Mouse (Mus musculus): ENCODE measurements around the gene Slc25a13. TPM values are rescaled to one million over a fixed set of nuclear protein-coding genes. Genes with fewer than 3 reads are reported as not detected.

Gene Slc25a13
- total RNA-seq, 2 experiments from 2014 or later, result 50.9 to 60.0 TPM

DNA sequence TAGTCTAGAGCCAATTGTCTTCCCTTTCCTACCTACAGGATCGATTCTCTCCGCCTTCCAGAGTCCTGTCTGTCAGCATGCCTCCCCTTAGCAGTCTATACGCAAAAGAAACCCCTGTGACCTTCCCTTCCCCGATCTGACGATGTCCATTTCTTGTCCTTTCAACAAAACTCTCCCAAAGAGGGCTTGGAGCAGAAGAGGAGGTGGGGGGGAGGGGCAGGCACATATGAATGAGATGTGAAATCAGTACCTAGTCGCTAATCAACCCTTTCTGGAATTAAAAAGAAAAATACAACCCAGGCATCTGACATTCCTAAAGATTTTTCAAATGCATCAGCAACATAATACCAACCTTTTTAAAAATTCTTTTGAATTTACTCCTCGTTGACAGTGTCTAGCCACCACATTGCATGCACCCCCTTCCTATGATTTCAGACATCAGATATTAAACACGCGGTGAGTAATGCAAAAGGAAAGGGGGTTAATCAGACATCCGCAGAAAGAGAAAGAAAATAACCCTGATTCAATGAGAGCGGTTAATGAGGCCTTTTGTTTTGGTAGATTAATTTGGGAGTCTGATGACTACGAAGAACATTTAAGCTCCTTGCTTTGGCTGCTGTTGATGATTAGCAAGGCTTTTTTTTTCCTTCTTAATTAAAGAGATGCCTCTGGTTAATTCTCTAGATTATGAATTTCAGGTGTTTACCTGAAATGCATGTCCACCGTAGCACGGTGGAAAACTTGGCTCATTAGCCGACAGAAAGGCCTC, 43.6 kb downstream of the Slc25a13 start:
- DNase-seq (ENCODE audit: low spot score in 2 of 2), result no peak

DNA sequence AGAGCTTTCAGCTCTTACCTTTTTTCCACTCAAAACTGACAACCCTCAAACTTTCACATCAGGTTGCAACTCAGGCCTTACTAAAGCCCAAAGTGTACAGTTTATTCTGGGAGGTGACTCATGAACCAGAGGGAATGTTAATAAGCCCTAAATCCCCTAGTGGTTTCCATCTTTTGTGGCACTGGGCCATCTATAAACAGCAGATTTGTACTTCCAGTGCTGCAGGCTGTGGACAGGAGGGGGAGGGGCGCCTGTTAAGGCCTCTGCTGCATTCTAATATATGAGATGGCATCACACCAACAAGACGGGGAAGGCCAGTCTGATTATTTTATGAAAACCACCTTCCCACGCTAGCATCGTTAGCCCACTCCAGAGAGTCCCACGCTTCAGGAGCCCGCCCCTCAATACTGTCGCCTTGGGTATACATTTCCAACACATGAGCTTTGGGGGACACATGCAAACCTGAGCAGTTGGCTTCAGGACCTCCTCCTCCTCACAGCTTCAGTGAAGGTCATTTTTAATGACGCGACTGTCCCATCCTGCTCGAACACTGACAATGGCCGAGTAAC, 48.3 kb downstream of the Slc25a13 start:
- no peak for DNase-seq (ENCODE audit: low spot score in 2 of 2)

DNA sequence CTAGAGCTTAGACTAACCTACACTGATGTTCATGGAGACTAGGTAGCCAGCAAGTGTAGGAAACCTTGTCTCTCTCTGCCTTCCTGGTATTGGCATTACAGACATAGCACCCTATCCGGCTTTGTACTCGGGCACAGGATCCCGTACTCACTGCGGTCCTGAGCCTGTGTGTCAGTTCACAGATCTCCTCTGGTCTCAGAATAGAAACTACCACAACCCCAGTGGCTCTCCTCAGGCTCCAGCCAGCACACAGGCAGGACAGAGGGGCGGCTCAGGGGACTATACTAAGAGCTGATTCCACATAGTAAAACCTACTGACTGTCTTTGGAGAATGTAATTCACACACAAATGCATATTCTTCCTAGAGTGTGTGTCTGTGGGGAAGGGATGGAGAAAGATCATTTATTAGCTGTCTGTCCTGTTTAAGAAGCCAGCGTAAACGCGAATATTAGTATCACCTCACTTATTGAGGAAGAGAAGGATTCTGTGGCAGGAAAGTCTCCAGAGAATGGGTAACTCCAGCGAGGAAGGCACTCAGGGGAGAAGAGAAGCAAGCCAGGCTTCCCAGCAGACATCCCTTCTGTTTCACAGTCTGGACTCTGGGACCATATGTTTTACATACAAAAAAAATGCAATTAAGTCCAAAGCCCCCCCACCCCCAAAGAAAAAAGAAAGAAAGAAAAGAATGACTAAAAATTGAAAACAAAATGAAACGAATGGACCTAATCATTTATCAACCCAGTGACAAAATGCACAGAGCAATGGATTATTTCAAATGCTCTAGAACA, 49.4 kb downstream of the Slc25a13 start:
- DNase-seq (ENCODE audit: low spot score in 2 of 2), result no peak

DNA sequence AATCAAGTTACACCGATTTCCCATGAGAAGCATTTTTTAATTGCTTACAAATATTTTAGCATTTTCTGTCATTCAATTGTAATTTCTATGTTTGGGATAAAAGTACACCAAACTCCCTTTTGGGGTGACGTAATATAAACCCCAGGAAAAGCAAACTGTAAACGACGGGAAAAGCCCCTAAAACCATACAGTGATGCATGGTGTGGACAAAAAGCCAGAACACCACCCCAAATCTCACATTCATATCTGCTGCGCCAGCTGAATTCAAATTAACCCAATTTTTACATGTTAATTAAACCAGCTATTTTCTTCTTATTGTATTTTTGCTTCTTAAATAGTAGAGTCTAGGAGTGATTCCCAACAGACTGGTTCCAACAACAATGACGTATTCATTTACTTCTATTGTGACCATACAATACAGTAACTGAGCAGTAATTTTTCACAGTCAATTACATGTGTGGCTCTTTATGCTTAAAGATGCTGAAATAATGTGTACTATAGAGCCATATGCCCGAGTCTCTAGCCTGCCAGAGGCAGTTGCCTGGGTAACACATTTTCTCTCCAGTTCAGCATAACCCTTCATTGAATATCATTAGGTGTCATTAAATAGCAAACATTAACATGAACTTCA, 53.9 kb downstream of the Slc25a13 start:
- no peak for DNase-seq (ENCODE audit: low spot score in 2 of 2)

DNA sequence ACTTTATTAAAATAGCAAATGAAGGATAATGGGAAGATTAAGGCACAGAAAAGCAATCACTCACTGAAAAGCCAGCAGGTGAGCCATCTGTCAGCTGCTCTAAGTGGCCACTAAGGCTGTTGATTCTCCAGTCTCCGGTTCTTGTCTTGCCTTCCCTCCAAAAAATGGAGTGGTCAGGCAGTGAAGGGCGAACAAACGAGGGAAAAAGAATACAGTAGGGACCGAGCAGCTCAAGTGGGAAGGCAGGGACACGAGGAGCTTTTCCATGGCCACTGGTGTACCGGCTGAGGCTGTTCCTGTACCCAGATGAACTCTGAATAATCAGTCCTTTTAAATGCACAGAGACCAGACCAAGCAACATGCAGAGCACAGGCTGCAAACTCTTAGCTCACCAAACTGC, 54.8 kb downstream of the Slc25a13 start:
- DNase-seq (ENCODE audit: low spot score in 2 of 2), result no peak

DNA sequence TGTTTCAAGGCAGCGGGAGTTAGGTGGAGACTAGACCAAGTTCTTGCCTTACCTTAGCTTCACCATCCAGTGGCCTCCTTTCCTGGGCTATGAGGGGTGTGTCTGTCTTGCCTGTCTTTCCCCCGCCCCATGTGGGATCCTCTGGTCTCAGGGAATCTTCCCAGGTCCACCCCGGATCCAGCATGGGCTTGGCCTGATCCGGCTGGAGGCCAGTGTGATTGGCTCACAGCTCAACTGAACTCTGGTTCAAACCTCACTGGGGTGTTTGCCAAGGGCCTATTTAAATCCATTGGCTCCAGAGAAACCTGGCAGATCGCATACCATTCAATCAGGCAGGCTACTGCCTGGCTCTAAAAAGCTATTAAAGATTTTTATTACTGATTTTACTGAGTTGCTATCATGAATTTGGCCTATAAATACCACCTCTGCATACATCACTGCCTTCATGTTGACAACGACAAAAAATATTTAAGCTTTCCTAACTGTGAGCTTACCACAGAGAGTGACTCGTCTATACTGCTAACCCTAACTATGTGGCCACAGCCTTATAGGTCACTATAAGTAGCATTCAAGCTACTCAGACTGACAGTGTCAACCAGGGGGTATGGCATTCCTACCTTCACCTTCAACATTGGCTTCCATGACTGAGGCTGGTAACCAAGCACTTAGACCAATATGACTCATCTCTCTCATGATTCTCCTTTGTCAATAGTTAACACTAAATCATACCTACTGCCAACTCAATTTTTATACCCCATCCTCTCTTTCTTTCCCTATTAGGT, 56.1 kb downstream of the Slc25a13 start:
- DNase-seq (ENCODE audit: low spot score in 2 of 2), result no peak

DNA sequence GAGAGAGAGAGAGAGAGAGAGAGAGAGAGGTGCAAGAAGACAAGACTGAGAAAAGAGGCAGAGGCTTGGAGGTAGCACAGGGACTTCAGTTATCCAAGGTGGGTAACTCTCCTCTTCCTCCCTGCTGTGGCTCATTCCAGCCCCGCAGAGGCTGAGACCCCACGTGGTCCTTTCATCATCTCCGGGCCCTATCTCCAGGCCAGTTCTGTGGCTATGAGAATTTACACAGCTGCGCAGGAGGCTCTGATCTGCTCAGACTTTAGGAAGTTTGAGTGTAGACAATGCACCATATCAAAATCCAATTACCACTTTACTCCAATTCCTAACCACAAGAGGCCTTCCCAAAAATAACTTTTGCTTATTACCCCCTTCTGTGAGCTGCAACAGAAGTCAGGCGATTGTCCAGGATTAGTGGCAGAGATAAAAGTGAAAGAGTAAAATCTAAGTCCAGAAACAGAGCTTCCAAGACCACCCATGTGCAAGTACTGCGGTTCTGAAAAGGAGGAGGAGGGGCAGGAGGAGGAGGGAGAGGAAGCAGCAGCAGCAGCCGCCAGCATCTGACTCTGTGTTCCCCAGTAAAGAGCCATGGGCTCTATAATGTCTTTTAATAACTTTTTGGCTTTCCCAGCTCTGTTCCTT, 57.6 kb downstream of the Slc25a13 start:
- DNase-seq (ENCODE audit: low spot score in 2 of 2), result no peak

DNA sequence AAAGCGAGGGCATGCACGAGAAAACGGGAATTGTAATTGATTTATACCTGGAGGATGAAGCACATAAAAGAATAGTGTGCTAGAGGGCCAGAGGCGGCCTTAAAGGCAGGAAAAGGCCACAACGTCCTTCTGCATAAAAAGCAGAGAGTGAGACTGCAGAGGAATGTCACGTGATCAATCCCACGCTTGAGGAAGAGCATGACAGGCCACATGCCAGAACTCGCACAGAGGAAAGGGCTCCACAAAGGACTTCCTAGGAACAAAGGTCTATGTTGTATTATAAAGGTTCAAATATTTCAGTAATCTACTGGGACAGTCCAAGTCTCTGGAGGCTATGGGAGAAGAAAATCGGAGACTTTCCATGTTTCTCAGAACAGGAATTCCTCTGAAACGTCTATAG, 63.5 kb downstream of the Slc25a13 start:
- DNase-seq (ENCODE audit: low spot score in 2 of 2), result no peak

DNA sequence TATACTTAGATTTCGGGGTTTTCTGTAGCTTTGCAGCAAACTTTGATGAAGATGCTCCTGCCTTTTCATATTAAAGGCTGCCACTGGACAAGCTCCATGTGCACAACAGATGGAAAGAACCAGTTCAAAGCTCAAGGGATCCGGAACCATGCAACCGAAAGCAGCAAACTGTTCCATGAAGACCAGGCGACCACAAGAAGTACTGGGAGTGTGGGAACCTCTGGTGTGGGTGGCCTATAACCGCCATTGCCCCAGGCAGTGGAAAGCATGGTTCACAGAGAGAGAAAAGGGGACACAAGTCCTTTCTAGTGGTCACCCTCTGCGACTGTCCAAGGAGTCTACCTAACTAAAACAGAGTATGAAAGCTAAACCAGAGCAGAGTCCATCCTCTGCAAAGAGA, 66.2 kb downstream of the Slc25a13 start:
- DNase-seq (ENCODE audit: low spot score in 2 of 2), result no peak

DNA sequence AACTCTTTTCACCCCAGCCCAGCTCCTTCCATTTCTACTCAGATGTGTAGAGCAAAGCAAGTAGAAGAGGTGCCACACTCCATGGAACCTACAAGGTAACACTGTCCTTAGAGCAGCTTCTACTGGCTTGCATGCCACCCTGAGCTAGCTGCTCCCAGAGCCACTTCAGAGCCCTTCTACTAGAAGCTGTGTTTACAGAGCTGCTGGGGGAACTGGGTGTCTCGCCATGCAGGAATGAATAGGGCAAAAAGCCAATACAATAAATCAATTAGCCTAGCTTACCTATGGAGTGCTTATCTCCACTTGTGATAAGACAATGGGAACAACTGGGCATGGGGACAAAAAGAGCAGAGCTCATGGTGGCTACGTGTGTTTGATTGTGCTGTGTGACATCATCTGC, 67.2 kb downstream of the Slc25a13 start:
- no peak for DNase-seq (ENCODE audit: low spot score in 2 of 2)

DNA sequence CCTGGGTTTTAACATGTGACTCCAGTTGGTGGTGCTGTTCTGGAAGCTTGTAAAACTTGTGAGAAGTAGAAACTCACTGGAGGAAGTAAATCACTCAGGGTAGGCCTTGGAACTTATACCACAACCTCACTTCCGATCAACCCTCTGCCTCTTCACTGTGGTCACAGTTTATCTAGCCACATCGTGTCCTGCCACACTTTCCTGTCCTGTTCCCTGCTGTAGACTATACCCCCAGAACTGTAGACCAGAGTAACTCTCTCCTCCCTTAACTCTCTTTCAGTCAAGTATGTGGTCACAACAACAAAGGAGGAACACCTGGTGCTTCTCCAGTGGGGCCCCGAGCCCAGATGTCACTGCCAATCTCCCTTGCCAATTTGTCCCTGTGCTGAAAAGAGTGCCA, 67.6 kb downstream of the Slc25a13 start:
- DNase-seq (ENCODE audit: low spot score in 2 of 2), result no peak

DNA sequence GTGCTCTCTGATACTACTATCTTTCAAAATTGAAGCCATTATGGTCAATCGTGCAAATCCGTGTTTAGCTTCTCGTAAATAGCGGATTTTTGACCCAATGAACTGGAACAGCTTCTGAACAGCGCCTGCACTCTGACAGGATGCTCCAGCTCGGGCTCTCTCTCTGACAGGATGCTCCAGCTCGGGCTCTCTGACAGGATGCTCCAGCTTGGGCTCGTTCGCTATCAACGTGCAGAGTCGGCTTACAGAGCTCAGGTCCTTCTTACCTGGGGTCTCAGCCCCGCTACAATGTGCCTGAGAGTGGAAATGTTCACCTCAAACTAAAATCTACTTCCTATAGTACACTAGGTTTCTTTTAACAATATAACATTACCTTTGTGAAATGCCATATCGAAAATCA, 71.6 kb downstream of the Slc25a13 start:
- no peak for DNase-seq (ENCODE audit: low spot score in 2 of 2)

DNA sequence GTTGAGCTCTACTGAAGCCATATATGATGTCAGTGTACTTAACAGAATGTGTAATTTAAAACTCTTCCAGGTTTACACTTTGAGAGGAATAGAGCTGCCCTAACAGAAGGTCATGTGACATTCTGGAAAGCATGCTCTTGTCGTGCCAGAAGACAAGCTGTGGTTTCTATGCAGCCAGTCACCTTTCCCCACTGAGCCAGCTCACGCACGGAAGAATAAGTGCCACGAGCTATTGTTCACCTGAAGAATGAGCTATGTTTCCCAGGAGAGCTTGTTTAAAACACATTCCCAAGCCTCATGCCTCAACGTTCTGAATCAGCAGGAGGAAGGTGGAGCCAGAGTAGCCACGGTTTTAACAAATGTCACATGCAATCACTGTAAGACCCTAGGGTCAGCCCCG, 73.4 kb downstream of the Slc25a13 start:
- DNase-seq (ENCODE audit: low spot score in 2 of 2), result no peak

DNA sequence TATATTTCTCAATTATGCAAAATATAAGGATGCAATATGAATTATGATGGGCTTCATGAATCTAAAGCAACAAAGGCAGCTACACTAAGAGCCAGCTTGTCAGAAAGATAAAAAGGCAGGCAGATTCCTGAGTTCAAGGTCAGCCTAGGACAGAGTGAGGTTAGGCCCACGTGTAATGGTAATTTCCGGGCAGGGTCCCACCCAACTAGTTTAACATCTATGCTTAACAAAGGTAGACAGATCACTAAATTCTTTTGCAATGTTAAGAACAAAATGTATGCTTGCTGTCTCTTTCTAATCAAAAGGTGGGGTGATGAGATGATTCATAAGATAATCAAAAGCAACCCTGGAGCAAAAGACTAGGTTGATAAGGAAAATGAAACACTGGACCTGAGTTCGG, 76.6 kb downstream of the Slc25a13 start:
- no peak for DNase-seq (ENCODE audit: low spot score in 2 of 2)

DNA sequence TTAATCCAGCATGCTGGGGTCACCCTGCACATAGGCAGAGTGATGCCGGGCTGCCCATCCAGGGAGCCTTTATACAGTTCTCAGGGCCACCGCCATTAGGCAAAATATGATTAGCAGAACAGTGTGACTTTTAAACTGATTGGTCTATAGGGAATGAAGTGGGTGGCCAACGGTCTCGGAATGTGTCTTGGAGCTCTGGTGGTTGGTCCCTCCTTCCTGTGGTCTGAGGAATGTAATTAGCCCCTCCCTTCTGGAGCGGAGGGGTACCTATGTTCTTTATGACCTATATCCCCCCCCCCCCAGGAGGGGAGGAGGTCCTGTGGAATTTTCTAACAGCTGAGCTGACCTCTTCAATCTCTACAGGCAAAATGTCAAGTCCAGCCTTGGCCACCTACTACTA, 77.9 kb downstream of the Slc25a13 start:
- DNase-seq (ENCODE audit: low spot score in 2 of 2), result no peak

DNA sequence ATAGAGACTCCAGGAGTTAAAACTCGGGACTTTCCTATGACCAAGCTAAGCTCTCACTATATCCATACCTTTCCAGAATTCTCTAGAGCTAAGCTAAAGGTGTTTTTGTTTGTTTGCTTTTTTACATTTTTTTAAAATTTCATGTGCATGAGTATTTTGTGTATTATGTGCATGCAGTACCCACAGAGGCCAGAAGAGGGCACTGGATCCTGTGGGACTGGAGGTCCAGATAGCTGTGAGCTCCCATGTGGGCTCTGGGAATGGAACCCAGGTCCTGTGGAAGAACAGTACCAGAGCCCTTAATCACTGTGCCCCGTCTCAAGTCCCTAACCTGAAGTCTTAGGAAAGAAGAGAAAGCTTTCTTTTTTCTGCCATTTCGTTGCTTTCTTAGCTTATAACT, 80.2 kb downstream of the Slc25a13 start:
- no peak for DNase-seq (ENCODE audit: low spot score in 2 of 2)

DNA sequence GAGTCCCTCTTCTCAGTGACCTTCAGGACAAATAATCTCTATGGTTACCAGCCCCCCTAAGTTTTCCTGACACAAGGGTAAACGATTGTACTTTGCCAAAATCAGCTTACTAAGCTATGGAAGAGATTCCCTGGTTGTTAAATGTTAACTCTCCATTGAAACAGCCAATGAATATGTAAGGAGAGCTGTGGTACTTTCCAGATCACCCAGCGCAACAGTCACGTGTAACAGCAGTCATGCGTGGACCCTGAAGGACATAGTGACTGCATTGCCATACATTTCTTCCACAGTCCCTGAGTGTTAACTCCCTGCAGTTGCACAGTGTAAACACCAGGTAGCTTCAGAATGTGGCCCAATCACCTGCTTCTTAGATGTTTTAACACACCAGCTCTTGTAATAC, 82.0 kb downstream of the Slc25a13 start:
- no peak for DNase-seq (ENCODE audit: low spot score in 2 of 2)

DNA sequence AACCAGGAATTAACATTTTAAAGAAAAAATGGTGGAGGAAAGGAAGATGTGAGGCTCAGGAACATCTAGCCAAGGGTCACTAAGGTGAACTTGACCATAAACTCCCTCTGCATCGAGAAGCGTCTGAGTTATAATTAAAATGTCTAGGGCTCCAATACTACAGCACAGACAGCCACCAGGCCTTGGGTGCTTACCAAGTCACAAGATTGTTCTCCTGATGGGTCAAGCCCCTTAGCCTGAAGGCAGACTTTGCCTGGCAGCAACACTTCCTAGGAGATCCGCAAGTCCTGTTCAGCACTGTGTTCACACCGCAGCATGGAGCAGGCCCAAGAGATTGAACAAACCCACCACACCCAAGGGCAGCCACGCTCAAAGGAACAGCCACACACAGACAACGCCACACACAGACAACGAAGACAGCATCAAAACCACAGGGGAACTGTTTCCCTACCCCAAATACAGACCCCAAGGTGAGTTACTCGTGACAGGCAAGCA, 83.4 kb downstream of the Slc25a13 start:
- no peak for DNase-seq (ENCODE audit: low spot score in 2 of 2)

DNA sequence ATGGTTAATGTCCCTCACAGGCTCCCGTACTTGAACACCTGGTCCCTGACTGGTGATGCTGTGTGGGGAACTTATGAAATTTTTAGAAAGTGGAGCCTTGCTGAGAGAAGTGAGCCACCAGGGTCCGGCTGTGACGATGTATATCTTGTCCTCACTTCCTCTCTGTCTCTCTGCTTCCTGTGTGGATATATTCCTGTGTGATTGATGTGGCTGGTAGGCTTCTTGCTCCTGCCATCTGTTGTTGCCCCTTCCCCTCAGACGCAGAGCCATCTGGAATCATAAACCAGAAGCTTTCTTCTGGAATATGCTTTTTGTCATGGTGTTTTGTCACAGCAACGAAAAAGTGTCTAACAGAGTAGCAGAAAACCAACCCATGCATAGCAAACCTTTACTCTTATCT, 84.9 kb downstream of the Slc25a13 start:
- no peak for DNase-seq (ENCODE audit: low spot score in 2 of 2)

DNA sequence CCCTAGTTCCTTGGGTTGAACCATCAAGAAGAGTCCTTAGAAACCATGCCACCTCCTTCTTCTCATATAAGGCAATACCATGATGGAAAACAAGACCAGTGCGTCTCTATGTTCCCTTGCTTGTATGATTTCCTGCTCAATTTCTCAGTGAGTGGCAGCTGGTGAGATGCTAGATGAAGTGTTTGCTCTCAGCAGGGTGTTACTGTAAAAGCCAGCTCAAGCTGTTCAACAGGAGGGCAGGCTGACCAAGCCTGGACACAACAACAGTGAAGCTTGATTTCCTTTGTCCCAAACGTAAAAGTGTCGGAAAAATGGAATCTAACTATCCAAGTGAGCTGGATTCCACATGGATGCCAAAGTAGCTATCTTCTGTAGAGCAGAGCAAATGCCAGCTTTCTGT, 91.4 kb downstream of the Slc25a13 start:
- DNase-seq (ENCODE audit: low spot score in 2 of 2), result no peak

DNA sequence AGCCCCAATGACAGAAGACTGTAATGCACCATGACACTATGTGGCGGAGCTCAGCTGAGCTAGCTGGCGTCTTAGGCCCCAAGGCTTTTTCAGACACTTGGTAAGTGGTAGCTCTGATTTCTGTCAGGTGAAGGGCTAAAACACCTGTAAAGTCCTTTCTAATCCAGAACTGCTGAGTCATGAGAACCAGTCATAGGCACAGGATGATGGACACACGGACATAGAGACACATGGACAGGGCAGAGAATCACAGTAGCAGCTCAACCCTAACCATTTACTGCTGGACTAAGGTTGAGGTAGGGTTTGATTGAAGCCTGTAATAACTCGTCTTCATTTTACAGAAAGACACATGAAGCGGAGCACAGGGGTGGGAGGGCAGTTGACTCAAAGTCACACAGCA, 95.1 kb downstream of the Slc25a13 start:
- no peak for DNase-seq (ENCODE audit: low spot score in 2 of 2)

Measured in adrenal gland, postnatal 4 days (tissue).